ENCODE assay signal across 7 mouse cellular contexts in genomic region chr16:50732082-50733006, GRCm38 (mm10).
A peak's percentile ranks its signal among the peaks of the same experiment; 100 is the strongest.
DNase-seq lines count a peak whose midpoint lies in the region; ATAC-seq lines count a peak whose summit lies in the region.

No protein-coding gene starts in this region.

- peak; percentile 90 for DNase-seq in adrenal gland, postnatal 25 days
- peak; percentile 94 to 95 for DNase-seq in heart, adult 18-20 months
- DNase-seq in kidney, adult 8-10 months = peak; percentile 88 to 93
- peak; percentile 72 to 89 for DNase-seq in spleen, postnatal 10 days (ENCODE audit: low spot score in 2 of 2)

- peak overlapping the region; percentile 76 for H3K27ac ChIP-seq in embryonic facial prominence, embryonic 13.5 days
- H3K27ac ChIP-seq in limb, embryonic 13.5 days = peak overlapping the region; percentile 58; the same call in 1 of the 2 replicates
- 0 out of 2 replicates have a peak overlapping the region, but pooled peaks have one; percentile 52 for H3K27ac ChIP-seq in midbrain, embryonic 16.5 days (ENCODE audit: low read length)

- H3K4me2 ChIP-seq in embryonic facial prominence, embryonic 13.5 days = peak overlapping the region; percentile 87
- peak overlapping the region; percentile 83 for H3K4me2 ChIP-seq in limb, embryonic 13.5 days (replicated peaks)
- peak overlapping the region; percentile 68 for H3K4me2 ChIP-seq in midbrain, embryonic 16.5 days (ENCODE audit: low read length)

- WGBS in embryonic facial prominence, embryonic 13.5 days = under 1% methylated on average over 58 of the region's 58 CpGs
- WGBS in limb, embryonic 13.5 days = under 1% methylated on average over 58 of the region's 58 CpGs
- under 1% methylated on average over 58 of the region's 58 CpGs for WGBS in midbrain, embryonic 16.5 days

- H3K27me3 ChIP-seq in embryonic facial prominence, embryonic 13.5 days = no peaks in the 10 kb centered on the region
- H3K27me3 ChIP-seq in limb, embryonic 13.5 days = no peaks in the 10 kb centered on the region
- H3K27me3 ChIP-seq in midbrain, embryonic 16.5 days (ENCODE audit: control insufficient read depth, insufficient read depth, low read depth, low read length) = 0 out of 2 replicates have a peak, but pooled peaks cover 2% of the 10 kb centered on the region

- peak overlapping the region; percentile 61 for H3K4me3 ChIP-seq in embryonic facial prominence, embryonic 13.5 days
- peak overlapping the region; percentile 74 for H3K4me3 ChIP-seq in limb, embryonic 13.5 days
- H3K4me3 ChIP-seq in midbrain, embryonic 16.5 days (ENCODE audit: low read depth, low read length) = peak overlapping the region; percentile 74

- H3K9ac ChIP-seq in embryonic facial prominence, embryonic 13.5 days = peak overlapping the region; percentile 71
- peak overlapping the region; percentile 76 for H3K9ac ChIP-seq in limb, embryonic 13.5 days
- peak overlapping the region; percentile 72 for H3K9ac ChIP-seq in midbrain, embryonic 16.5 days (ENCODE audit: low read depth, low read length)

- H3K36me3 ChIP-seq in embryonic facial prominence, embryonic 13.5 days = no peaks in the 10 kb centered on the region
- H3K36me3 ChIP-seq in limb, embryonic 13.5 days = 0 out of 2 replicates have a peak, but pooled peaks cover 2% of the 10 kb centered on the region
- no peaks in the 10 kb centered on the region for H3K36me3 ChIP-seq in midbrain, embryonic 16.5 days (ENCODE audit: control insufficient read depth, insufficient read depth, low read length)

- peaks cover 1% of the 10 kb centered on the region for H3K4me1 ChIP-seq in embryonic facial prominence, embryonic 13.5 days
- 0 out of 2 replicates have a peak, but pooled peaks cover 5% of the 10 kb centered on the region for H3K4me1 ChIP-seq in limb, embryonic 13.5 days
- peaks cover 5% of the 10 kb centered on the region; the same call in 1 of the 2 replicates for H3K4me1 ChIP-seq in midbrain, embryonic 16.5 days (ENCODE audit: control insufficient read depth, insufficient read depth, low read length)

- ATAC-seq in embryonic facial prominence, embryonic 13.5 days (ENCODE audit: insufficient number of reproducible peaks, insufficient read depth, low FRiP score, low TSS enrichment, low read depth) = peak; percentile 93
- peak; percentile 93 for ATAC-seq in limb, embryonic 13.5 days (ENCODE audit: low FRiP score, low read depth)
- ATAC-seq in midbrain, embryonic 16.5 days = peak; percentile 98

- no peaks in the 10 kb centered on the region for H3K9me3 ChIP-seq in embryonic facial prominence, embryonic 13.5 days
- H3K9me3 ChIP-seq in limb, embryonic 13.5 days = no peaks in the 10 kb centered on the region
- H3K9me3 ChIP-seq in midbrain, embryonic 16.5 days (replicated peaks; ENCODE audit: control insufficient read depth, low read length, poor library complexity, severe bottlenecking) = no peaks in the 10 kb centered on the region

Comparison
In these comparisons a context has a peak if more than half of its experiments do, and no peak if none do; other contexts are left out.
1. Peak in every context shown above with its lines: DNase-seq, ATAC-seq, H3K4me3 ChIP-seq and H3K27ac ChIP-seq.